Mouse (Mus musculus) embryonic facial prominence, embryonic 11.5 days (tissue): Measurements from ENCODE around the gene Syce1. TPM values are rescaled to one million over a fixed set of nuclear protein-coding genes. Genes with fewer than 3 reads are reported as not detected.

ENCODE experiments used
- ATAC-seq: fragments of 200-750 bp; cut with Nextera tagmentation; replicated peaks from 2 replicates; pipeline ENCODE4 v1.8.0; 2017; ENCODE audit warnings: low read depth; ENCODE audit not compliant: insufficient number of reproducible peaks, low FRiP score, low TSS enrichment
- DNase-seq: peaks from one replicate; pipeline ENCODE4 v3.0.0-alpha.2; 2015; ENCODE audit warnings: low spot score
- H3K27ac ChIP-seq: fragments of 300-500 bp; sonication (generic); replicated peaks from 2 replicates; pipeline ENCODE4 v1.5.1; 2014; ENCODE audit warnings: mild to moderate bottlenecking, low read depth, low read length, control low read depth
- H3K27me3 ChIP-seq: fragments of 300-500 bp; sonication (generic); 2 replicates; pipeline ENCODE4 v1.6.1; 2014; ENCODE audit warnings: mild to moderate bottlenecking, low read length, moderate library complexity, mixed read lengths; ENCODE audit not compliant: control insufficient read depth, insufficient read depth
- H3K36me3 ChIP-seq: fragments of 300-500 bp; sonication (generic); replicated peaks from 2 replicates; pipeline ENCODE4 v1.6.1; 2014; ENCODE audit warnings: low read depth, mild to moderate bottlenecking, low read length, moderate library complexity, mixed read lengths; ENCODE audit not compliant: control insufficient read depth, insufficient read depth
- H3K4me1 ChIP-seq: fragments of 300-500 bp; sonication (generic); 2 replicates; pipeline ENCODE4 v1.6.1; 2014; ENCODE audit warnings: low read length, mixed read lengths; ENCODE audit not compliant: control insufficient read depth, insufficient read depth
- H3K4me2 ChIP-seq: fragments of 300-500 bp; sonication (generic); 2 replicates; pipeline ENCODE4 v1.6.1; 2014; ENCODE audit warnings: low read depth, mild to moderate bottlenecking, control low read depth, low read length, moderate library complexity
- H3K4me3 ChIP-seq: fragments of 300-500 bp; sonication (generic); 2 replicates; pipeline ENCODE4 v1.5.1; 2014; ENCODE audit warnings: low read depth, low read length, control low read depth
- H3K9ac ChIP-seq: fragments of 300-500 bp; sonication (generic); replicated peaks from 2 replicates; pipeline ENCODE4 v1.6.1; 2014; ENCODE audit warnings: mild to moderate bottlenecking, control low read depth, low read length
- H3K9me3 ChIP-seq: fragments of 300-500 bp; sonication (generic); replicated peaks from 2 replicates; pipeline ENCODE4 v1.6.1; 2016; ENCODE audit warnings: mild to moderate bottlenecking, low read length, inconsistent platforms, mixed read lengths; ENCODE audit not compliant: control insufficient read depth
- WGBS: fragments of 180-500 bp; shearing (Covaris S2); extraction: QIAGEN DNeasy Blood & Tissue Kit; methylation state at CpG from one replicate; pipeline ENCODE4 v1.1.7; 2014; 5-methylcytosine and 5-hydroxymethylcytosine counted together
- polyA plus RNA-seq: library from polyadenylated mRNA; unstranded; fragments of >200 nt; fragmentation: Nextera tagmentation; extraction: Ambion mirVana; gene quantifications from 2 replicates; pipeline ENCODE4 v1.2.1, GENCODE M21; 2014

Gene Syce1
- polyA plus RNA-seq, 1 experiment from 2014 or later = 0.14 TPM

DNA sequence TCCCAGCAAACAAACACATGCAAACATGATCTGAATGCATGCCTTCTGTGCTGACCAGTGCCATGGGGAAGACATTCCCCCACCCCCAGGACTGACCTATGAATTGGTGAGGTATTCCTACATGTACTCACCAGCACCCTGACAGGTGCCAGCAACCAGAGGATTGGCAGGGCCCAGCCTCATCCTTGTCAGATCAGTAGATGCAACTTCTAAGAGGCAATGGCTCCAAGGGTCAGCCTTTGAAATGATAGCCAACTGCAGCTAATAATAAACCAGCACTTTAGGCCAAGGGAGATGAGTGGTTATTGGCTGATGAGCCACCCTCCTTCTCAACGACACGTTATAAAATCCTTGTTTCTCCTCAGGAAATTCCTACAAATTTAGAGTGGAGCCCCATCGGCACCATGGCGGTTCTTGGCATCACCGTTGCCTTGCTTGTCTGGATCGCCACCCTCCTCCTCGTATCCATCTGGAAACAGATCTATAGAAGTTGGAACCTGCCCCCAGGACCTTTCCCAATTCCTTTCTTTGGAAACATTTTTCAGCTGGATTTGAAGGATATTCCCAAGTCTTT, 24.1 kb downstream of the Syce1 start, which contains the start of gene Cyp2e1:
TSS of gene Cyp2e1 (plus strand) at position 293 of the 574 bp plus-strand sequence.
- Histone ChIP-seq H3K4me1 (no peaks in the 10 kb centered on the region), H3K9ac (no peak within 1 kb of the TSS), H3K27me3 (no peaks in the 10 kb centered on the region), H3K4me3 (no peak within 1 kb of the TSS), H3K4me2 (no peak within 1 kb of the TSS), H3K36me3 (no peaks in the 10 kb centered on the region), H3K27ac (no peak within 1 kb of the TSS), H3K9me3 (no peaks in the 10 kb centered on the region)
- WGBS = 90% methylated on average over 7 of the region's 7 CpGs
- no peak for ATAC-seq
- no peak for DNase-seq

DNA sequence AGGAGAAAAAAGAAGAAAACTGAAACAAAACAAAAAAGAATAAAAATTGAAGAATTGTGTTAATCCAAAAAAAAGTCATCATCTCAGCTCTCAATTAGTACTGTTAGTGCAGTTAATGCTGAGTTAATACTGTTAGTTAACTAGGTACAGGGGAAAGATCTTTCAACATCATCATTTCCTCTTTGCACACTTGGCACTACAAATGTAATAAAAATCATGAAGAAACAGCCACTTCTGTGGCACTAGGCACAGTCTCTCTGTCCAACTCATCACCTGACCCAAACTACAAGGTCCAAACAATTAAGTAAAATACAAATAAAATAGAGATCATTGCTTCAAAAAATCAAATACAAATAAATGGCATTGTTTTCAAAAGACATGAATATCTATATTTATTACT, 27.0 kb downstream of the Syce1 start:
- no peak overlapping the region for H3K9ac ChIP-seq
- no peak overlapping the region for H3K27ac ChIP-seq
- H3K4me1 ChIP-seq = no peaks in the 10 kb centered on the region
- no peaks in the 10 kb centered on the region for H3K36me3 ChIP-seq
- DNase-seq (no peak), ATAC-seq (no peak)
- H3K9me3 ChIP-seq = no peaks in the 10 kb centered on the region
- H3K27me3 ChIP-seq = no peaks in the 10 kb centered on the region
- no peak overlapping the region for H3K4me2 ChIP-seq
- H3K4me3 ChIP-seq = no peak overlapping the region

DNA sequence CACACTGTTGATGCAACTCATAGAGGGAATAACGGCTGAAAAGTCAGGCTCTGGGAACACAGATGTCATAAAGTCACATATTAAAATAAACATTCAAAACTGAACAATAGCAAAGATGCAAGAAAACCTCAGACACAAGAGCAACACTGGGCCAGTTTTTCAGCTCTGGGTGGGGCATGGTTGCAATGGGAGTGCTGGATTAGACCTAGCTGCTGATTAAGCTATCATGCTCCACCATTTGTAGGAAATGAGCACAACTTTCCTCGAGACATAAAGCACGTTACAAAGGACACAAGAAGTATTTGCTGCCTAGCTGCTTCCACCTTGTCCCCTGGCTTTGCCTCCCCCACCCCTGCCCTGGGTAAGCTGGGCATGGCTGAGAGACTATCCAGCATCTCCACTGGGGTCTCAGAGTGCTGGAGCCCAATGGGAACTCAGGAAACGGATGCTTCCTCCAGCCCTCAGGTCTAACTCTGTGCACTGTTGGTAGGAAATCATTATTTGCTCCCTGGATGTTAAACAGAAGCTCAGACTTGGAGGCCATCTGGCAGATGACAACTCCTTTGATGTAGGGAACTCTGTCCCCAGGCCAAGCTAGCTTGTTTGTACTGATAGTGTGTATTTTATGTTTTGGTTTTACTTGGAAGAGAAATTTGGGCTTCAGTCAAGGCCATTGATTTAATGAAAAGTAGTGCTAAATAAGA, 31.3 kb downstream of the Syce1 start:
- ATAC-seq (no peak), DNase-seq (no peak)
- 79% methylated on average over 4 of the region's 4 CpGs for WGBS
- Histone ChIP-seq H3K36me3 (no peaks in the 10 kb centered on the region), H3K27me3 (no peaks in the 10 kb centered on the region), H3K4me1 (no peaks in the 10 kb centered on the region), H3K9ac (no peak overlapping the region), H3K4me2 (no peak overlapping the region), H3K9me3 (no peaks in the 10 kb centered on the region), H3K4me3 (no peak overlapping the region), H3K27ac (no peak overlapping the region)

DNA sequence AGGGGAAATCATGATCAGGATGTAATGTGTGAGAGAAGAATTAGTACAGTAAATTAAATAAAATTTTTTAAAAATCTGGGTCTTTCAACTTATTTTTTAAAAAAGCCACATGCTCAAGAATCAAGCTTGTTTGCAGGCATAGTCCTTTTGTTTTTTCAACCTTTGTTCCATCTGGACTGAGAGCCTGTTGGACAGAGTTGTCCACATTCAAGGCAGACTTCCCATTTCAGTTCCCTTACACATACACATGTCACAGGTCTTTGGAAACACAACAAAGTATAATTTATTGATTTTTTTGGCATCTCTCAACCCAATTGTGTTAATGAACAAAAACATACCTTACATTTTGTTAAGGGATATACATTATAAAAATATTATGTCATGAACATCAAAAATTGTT, 33.1 kb downstream of the Syce1 start:
- no peaks in the 10 kb centered on the region for H3K4me1 ChIP-seq
- H3K27me3 ChIP-seq = no peaks in the 10 kb centered on the region
- H3K4me3 ChIP-seq = no peak overlapping the region
- no peak overlapping the region for H3K9ac ChIP-seq
- DNase-seq (no peak), ATAC-seq (no peak)
- H3K36me3 ChIP-seq = no peaks in the 10 kb centered on the region
- H3K4me2 ChIP-seq = no peak overlapping the region
- no peak overlapping the region for H3K27ac ChIP-seq
- no peaks in the 10 kb centered on the region for H3K9me3 ChIP-seq

DNA sequence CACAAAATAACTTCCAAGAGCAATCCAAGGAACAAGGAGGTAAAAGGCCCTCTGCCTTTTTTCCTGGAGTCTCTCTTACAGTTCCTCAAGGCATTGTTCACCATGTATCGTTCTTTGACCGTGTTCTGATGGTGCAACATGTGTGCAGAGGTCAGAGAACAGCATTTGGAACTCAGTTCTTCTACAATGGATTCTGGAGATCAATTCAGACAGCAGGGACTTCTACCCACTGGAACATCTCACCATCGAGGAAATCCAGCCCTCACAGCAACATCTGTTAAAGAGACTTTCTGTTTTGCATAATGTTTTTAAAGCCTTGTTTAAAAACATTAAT, 38.9 kb downstream of the Syce1 start:
- Histone ChIP-seq H3K27me3 (no peaks in the 10 kb centered on the region), H3K36me3 (no peaks in the 10 kb centered on the region), H3K4me2 (no peak overlapping the region), H3K9me3 (no peaks in the 10 kb centered on the region), H3K4me3 (no peak overlapping the region), H3K9ac (no peak overlapping the region), H3K27ac (no peak overlapping the region), H3K4me1 (no peaks in the 10 kb centered on the region)
- ATAC-seq = no peak
- WGBS = 80% methylated on average over 3 of the region's 3 CpGs
- DNase-seq = no peak

DNA sequence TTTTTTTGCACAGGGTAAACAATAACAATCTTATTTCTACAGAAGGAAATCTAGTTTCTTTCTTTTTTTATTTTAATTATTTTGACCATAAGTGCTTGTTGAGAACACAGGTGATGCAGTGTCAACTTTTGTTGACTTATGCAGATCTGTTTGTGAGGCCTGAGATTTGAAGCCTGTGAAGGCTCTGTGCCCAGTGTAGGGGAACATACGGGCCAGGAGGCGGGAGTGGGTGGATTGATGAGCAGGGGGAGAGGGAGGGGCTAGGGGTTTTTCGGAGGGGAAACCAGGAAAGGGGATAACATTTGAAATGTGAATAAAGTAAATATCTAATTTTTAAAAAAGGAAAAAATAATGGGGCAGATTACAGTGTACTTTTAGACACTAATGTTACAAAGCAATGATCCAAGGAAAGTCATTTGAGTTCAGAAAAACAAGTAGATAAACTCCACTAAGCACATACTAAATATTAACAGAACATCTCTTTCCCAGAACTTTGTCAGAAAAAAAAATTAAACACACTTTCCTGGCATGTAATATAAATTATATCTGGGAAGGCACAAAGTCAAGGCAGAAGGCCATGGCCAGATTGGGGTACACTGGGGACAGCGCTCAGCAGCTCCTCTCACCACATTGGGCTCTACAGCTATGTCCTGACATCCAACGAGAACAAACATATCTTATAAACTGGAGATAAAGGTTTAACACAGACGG, 39.4 kb downstream of the Syce1 start:
- Histone ChIP-seq H3K4me3 (no peak overlapping the region), H3K27ac (no peak overlapping the region), H3K4me1 (no peaks in the 10 kb centered on the region), H3K36me3 (no peaks in the 10 kb centered on the region), H3K4me2 (no peak overlapping the region), H3K9me3 (no peaks in the 10 kb centered on the region), H3K9ac (no peak overlapping the region), H3K27me3 (no peaks in the 10 kb centered on the region)
- DNase-seq = no peak
- no peak for ATAC-seq
- WGBS = 82% methylated on average over 6 of the region's 6 CpGs

DNA sequence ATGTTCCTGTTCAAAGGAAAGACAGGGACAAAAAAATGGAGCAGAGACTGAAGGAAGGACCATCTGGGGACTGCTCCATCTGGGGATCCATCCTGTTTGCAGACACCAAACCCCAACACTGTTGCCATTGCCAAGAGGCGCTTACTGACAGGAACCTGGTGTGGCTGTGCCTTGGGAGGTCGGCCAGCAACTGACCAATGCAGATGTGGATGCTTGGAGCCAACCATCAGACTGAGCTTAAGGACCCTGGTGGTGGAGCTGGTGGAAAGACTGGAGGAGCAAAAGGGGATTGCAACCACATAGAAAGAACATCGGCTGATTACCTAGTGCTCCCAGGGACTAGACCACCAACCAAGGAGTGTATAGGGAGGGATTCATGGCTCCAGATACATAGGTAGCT, 40.2 kb downstream of the Syce1 start:
- WGBS = 85% methylated on average over 3 of the region's 3 CpGs
- H3K27me3 ChIP-seq = no peaks in the 10 kb centered on the region

DNA sequence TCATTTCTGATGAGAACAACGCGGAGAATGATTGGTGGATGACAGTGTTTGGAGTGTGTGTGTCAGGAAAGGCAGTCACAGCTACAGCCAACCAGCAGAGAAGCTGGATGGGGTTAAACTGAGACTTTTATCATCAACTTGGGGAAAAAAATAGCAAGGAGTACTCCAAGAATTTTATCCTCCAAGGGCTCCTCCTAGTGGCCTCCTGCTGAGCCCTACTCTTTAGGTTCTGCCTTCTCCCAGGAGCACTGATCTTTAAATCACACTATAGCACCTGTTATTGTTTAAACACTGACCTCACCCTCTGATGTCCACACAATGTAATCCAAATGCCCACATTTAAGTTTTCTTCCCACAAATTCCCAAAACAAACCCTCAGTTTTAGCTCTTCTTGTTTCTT, 54.5 kb downstream of the Syce1 start:
- H3K9ac ChIP-seq = no peak overlapping the region
- H3K9me3 ChIP-seq = no peaks in the 10 kb centered on the region
- peak; percentile 6 for DNase-seq
- H3K4me2 ChIP-seq = no peak overlapping the region
- no peak overlapping the region for H3K4me3 ChIP-seq
- 67% methylated on average over 2 of the region's 2 CpGs for WGBS
- no peaks in the 10 kb centered on the region for H3K27me3 ChIP-seq
- no peaks in the 10 kb centered on the region for H3K4me1 ChIP-seq
- no peaks in the 10 kb centered on the region for H3K36me3 ChIP-seq
- no peak overlapping the region for H3K27ac ChIP-seq
- ATAC-seq = no peak

More for the DNA sequence above, 40.2 kb downstream of the Syce1 start:
- Histone ChIP-seq H3K4me2 (no peak overlapping the region), H3K4me3 (no peak overlapping the region), H3K27ac (no peak overlapping the region), H3K4me1 (no peaks in the 10 kb centered on the region), H3K9ac (no peak overlapping the region), H3K9me3 (no peaks in the 10 kb centered on the region), H3K36me3 (no peaks in the 10 kb centered on the region)
- DNase-seq (no peak), ATAC-seq (no peak)
